Mouse (Mus musculus) CH12.LX (cell line): ENCODE measurements around the gene Zbtb7a. TPM values are rescaled to one million over a fixed set of nuclear protein-coding genes. Genes with fewer than 3 reads are reported as not detected.

Experiments
- DNase-seq: peaks from one replicate; pipeline ENCODE4 v3.0.0-alpha.2; 2013; ENCODE audit errors: extremely low read depth
- H3K27ac ChIP-seq: 2 replicates; pipeline ENCODE4 v1.5.1; 2012; ENCODE audit warnings: low read depth, mild to moderate bottlenecking, control low read depth, moderate library complexity; ENCODE audit not compliant: insufficient read depth
- H3K27me3 ChIP-seq: replicated peaks from 2 replicates; pipeline ENCODE3; 2012; ENCODE audit warnings: inconsistent platforms
- H3K36me3 ChIP-seq, 2 experiments: replicated peaks in 1 of 2; 2 replicates each; pipeline versions ENCODE3 to v1.6.1; 2012; ENCODE audit warnings: inconsistent platforms in 1 of 2, low read length in 1 of 2, mild to moderate bottlenecking in 1 of 2, mixed read lengths in 1 of 2, moderate library complexity in 1 of 2; ENCODE audit not compliant: control insufficient read depth in 1 of 2, insufficient read depth in 1 of 2
- H3K4me1 ChIP-seq, 2 experiments: 2 replicates each; pipeline ENCODE4 v1.6.1; 2012; ENCODE audit warnings: inconsistent platforms in 1 of 2, moderate library complexity in 1 of 2; ENCODE audit not compliant: insufficient read depth in 2 of 2, control insufficient read depth in 1 of 2
- H3K4me2 ChIP-seq: 2 replicates; pipeline ENCODE4 v1.6.1; 2012; ENCODE audit warnings: low read depth, mild to moderate bottlenecking, control low read depth; ENCODE audit not compliant: poor library complexity, insufficient read depth, severe bottlenecking
- H3K4me3 ChIP-seq, 3 experiments: fragments of 150-350 bp in 1 of 3; sonication (generic) in 1 of 3; replicated peaks in 1 of 3; 2 replicates each; pipeline versions ENCODE3 to v1.5.1; 2011 to 2012; ENCODE audit warnings: low read depth in 2 of 3, low read length in 2 of 3, mild to moderate bottlenecking in 2 of 3, moderate library complexity in 2 of 3, control low read depth in 1 of 3, improper control_type of control experiment in 1 of 3, inconsistent platforms in 1 of 3, mixed read lengths in 1 of 3; ENCODE audit not compliant: poor library complexity in 1 of 3
- H3K79me2 ChIP-seq: replicated peaks from 2 replicates; pipeline ENCODE4 v1.6.1; 2012; ENCODE audit warnings: mild to moderate bottlenecking, moderate library complexity; ENCODE audit not compliant: control insufficient read depth, poor library complexity, insufficient read depth, severe bottlenecking; ENCODE audit errors: extremely low read depth
- H3K9ac ChIP-seq: 2 replicates; pipeline ENCODE4 v1.6.1; 2012; ENCODE audit warnings: low read depth, mild to moderate bottlenecking, control low read depth, moderate library complexity; ENCODE audit not compliant: insufficient read depth
- H3K9me3 ChIP-seq: replicated peaks from 2 replicates; pipeline ENCODE3; 2012; ENCODE audit warnings: low read length, inconsistent platforms, mixed read lengths
- BHLHE40 ChIP-seq: IDR thresholded peaks from 2 replicates; pipeline ENCODE4 v1.6.1; 2011; ENCODE audit warnings: mild to moderate bottlenecking, low read depth, low read length, improper control_type of control experiment
- CHD2 ChIP-seq: IDR thresholded peaks from 2 replicates; pipeline ENCODE4 v1.6.1; 2011; ENCODE audit warnings: low read length, improper control_type of control experiment
- E2F4 ChIP-seq: IDR thresholded peaks from 2 replicates; pipeline ENCODE4 v1.6.1; 2011; ENCODE audit warnings: low read depth, low read length, improper control_type of control experiment; ENCODE audit not compliant: insufficient replicate concordance
- ELF1 ChIP-seq: IDR thresholded peaks from 2 replicates; pipeline ENCODE4 v1.6.1; 2014; ENCODE audit warnings: low read depth, mild to moderate bottlenecking, inconsistent platforms, low read length, improper control_type of control experiment
- EP300 ChIP-seq: IDR thresholded peaks from 2 replicates; pipeline ENCODE4 v1.6.1; 2011; ENCODE audit warnings: low read length, improper control_type of control experiment
- HCFC1 ChIP-seq: IDR thresholded peaks from 2 replicates; pipeline ENCODE4 v1.6.1; 2012; ENCODE audit warnings: low read depth, mild to moderate bottlenecking, inconsistent platforms, low read length, improper control_type of control experiment
- IRF4 ChIP-seq: IDR thresholded peaks from 2 replicates; pipeline ENCODE4 v1.6.1; 2014; ENCODE audit warnings: low read depth, mild to moderate bottlenecking, inconsistent platforms, low read length, improper control_type of control experiment
- JUN ChIP-seq: IDR thresholded peaks from 2 replicates; pipeline ENCODE4 v1.6.1; 2011; ENCODE audit warnings: low read depth, mild to moderate bottlenecking, low read length, improper control_type of control experiment, moderate library complexity; ENCODE audit not compliant: insufficient read depth
- JUND ChIP-seq: conservative IDR thresholded peaks from 2 replicates; pipeline ENCODE4 v1.6.1; 2011; ENCODE audit warnings: low read depth, low read length, improper control_type of control experiment
- KAT2A ChIP-seq: IDR thresholded peaks from 2 replicates; pipeline ENCODE4 v1.6.1; 2012; ENCODE audit warnings: low read length, improper control_type of control experiment, inconsistent platforms; ENCODE audit not compliant: insufficient replicate concordance
- MEF2A ChIP-seq: IDR thresholded peaks from 2 replicates; pipeline ENCODE4 v1.6.1; 2014; ENCODE audit warnings: low read depth, mild to moderate bottlenecking, inconsistent platforms, low read length, improper control_type of control experiment, borderline replicate concordance
- MXI1 ChIP-seq: IDR thresholded peaks from 2 replicates; pipeline ENCODE4 v1.6.1; 2011; ENCODE audit warnings: mild to moderate bottlenecking, low read depth, low read length, improper control_type of control experiment
- PAX5 ChIP-seq: IDR thresholded peaks from 2 replicates; pipeline ENCODE4 v1.6.1; 2012; ENCODE audit warnings: low read length, inconsistent platforms, mixed read lengths
- POLR2A ChIP-seq: IDR thresholded peaks from 2 replicates; pipeline ENCODE4 v1.6.1; 2011; ENCODE audit warnings: low read depth, mild to moderate bottlenecking, improper control_type of control experiment, low read length
- RAD21 ChIP-seq: IDR thresholded peaks from 2 replicates; pipeline ENCODE4 v1.6.1; 2011; ENCODE audit warnings: low read depth, mild to moderate bottlenecking, low read length, improper control_type of control experiment, moderate library complexity
- RCOR1 ChIP-seq: conservative IDR thresholded peaks from 2 replicates; pipeline ENCODE4 v1.6.1; 2012; ENCODE audit warnings: low read depth, mild to moderate bottlenecking, inconsistent platforms, low read length, improper control_type of control experiment
- SIN3A ChIP-seq: IDR thresholded peaks from 2 replicates; pipeline ENCODE4 v1.6.1; 2012; ENCODE audit warnings: low read length, improper control_type of control experiment, inconsistent platforms
- SMC3 ChIP-seq: IDR thresholded peaks from 2 replicates; pipeline ENCODE4 v1.6.1; 2011; ENCODE audit warnings: low read depth, low read length, improper control_type of control experiment
- TBP ChIP-seq: conservative IDR thresholded peaks from 2 replicates; pipeline ENCODE4 v1.6.1; 2011; ENCODE audit warnings: low read depth, low read length, improper control_type of control experiment
- UBTF ChIP-seq: IDR thresholded peaks from 2 replicates; pipeline ENCODE4 v1.6.1; 2012; ENCODE audit warnings: low read depth, mild to moderate bottlenecking, inconsistent platforms, low read length, improper control_type of control experiment, moderate library complexity
- USF1 ChIP-seq: IDR thresholded peaks from 2 replicates; pipeline ENCODE4 v1.6.1; 2014; ENCODE audit warnings: low read depth, mild to moderate bottlenecking, inconsistent platforms, low read length, improper control_type of control experiment
- USF2 ChIP-seq: conservative IDR thresholded peaks from 2 replicates; pipeline ENCODE4 v1.6.1; 2011; ENCODE audit warnings: low read depth, low read length, improper control_type of control experiment
- ZC3H11A ChIP-seq: IDR thresholded peaks from 2 replicates; pipeline ENCODE4 v1.6.1; 2012; ENCODE audit warnings: low read depth, mild to moderate bottlenecking, inconsistent platforms, low read length, improper control_type of control experiment
- ZKSCAN1 ChIP-seq: IDR thresholded peaks from 2 replicates; pipeline ENCODE4 v1.6.1; 2012; ENCODE audit warnings: low read depth, inconsistent platforms, low read length, improper control_type of control experiment, borderline replicate concordance
- ZMIZ1 ChIP-seq: IDR thresholded peaks from 2 replicates; pipeline ENCODE4 v1.6.1; 2012; ENCODE audit warnings: low read depth, mild to moderate bottlenecking, inconsistent platforms, low read length, improper control_type of control experiment
- ZNF384 ChIP-seq: IDR thresholded peaks from 2 replicates; pipeline ENCODE4 v1.6.1; 2012; ENCODE audit warnings: low read depth, low read length, improper control_type of control experiment, inconsistent platforms
- dilution Hi-C: fragments of 300-500 bp; cut with MboI; formaldehyde crosslinking; loops from 2 replicates; pipeline ENCODE4 v1.14.3; 2020; ENCODE audit warnings: low sequenced_read_pairs; ENCODE audit not compliant: extremely low pct_unique_long_range_greater_than_20kb, extremely low pct_ligation_motif_present
- in situ Hi-C: fragments of 300-500 bp; cut with MboI; formaldehyde crosslinking; loops from 3 replicates; pipeline ENCODE4 v1.14.3; 2019; ENCODE audit warnings: low sequenced_read_pairs, low pct_ligation_motif_present, low pct_unique_long_range_greater_than_20kb, mixed read lengths
- polyA plus RNA-seq: library from polyadenylated mRNA; unstranded; fragments of >175 nt; gene quantifications from 2 replicates; pipeline ENCODE4 v1.2.1, GENCODE M21; 2012; ENCODE audit warnings: low read depth; ENCODE audit not compliant: insufficient read length
- total RNA-seq, 2 experiments: library from RNA; depleted of rRNA; stranded (reverse); fragments of 300-350 nt in 1 of 2; fragments of >200 nt in 1 of 2; gene quantifications; 2 replicates each; pipeline ENCODE4 v1.2.3; 2012 to 2014

Zbtb7a gene
- total and polyA plus RNA-seq, 3 experiments = 3.0 to 21.3 (median 18.2) TPM

GRCm38 (mm10) chr10:81193991-81194774, 59.2 kb downstream of the Zbtb7a start (continued):
- TF ChIP-seq JUN (no peak), UBTF (peak; percentile 74; the same call in 1 of the 2 replicates), ELF1 (peak; percentile 66), ZKSCAN1 (no peak), BHLHE40 (peak; percentile 49), USF2 (no peak), USF1 (no peak), TBP (peak; percentile 74)

- in situ Hi-C loops = loop anchor here (5.0 to 10.0 kb wide), 2 partner anchors 92 to 160 kb away; partner anchors contain the start of genes Hmg20b and Mfsd12
- peaks cover 8 to 14% of the 10 kb centered on the region in 2 experiments for H3K36me3 ChIP-seq
- no peaks in the 10 kb centered on the region for H3K79me2 ChIP-seq
- 0 out of 2 replicates have a peak overlapping the region, but pooled peaks have one; percentile 4 for H3K27ac ChIP-seq
- no peak for DNase-seq
- no peaks in the 10 kb centered on the region for H3K9me3 ChIP-seq
- peak overlapping the region; percentile 87; the same call in 1 of the 2 replicates for H3K4me2 ChIP-seq
- dilution Hi-C loops = no loop called here
- peaks cover 5% of the 10 kb centered on the region for H3K27me3 ChIP-seq
- H3K4me1 ChIP-seq = peaks cover 31 to 62% of the 10 kb centered on the region in 2 experiments
- H3K4me3 ChIP-seq = peak overlapping the region in 2 of 3 experiments; percentile 3 to 33
- TF ChIP-seq BHLHE40 (0 out of 2 replicates have a peak, but pooled peaks have one; percentile 3), PAX5 (no peak)
- TF ChIP-seq, all 38 proteins: peak for 1
- H3K9ac ChIP-seq = no peak overlapping the region
Observed at GRCm38 (mm10) chr10:81195300-81195699, 60.3 kb downstream of the Zbtb7a start.

DNA sequence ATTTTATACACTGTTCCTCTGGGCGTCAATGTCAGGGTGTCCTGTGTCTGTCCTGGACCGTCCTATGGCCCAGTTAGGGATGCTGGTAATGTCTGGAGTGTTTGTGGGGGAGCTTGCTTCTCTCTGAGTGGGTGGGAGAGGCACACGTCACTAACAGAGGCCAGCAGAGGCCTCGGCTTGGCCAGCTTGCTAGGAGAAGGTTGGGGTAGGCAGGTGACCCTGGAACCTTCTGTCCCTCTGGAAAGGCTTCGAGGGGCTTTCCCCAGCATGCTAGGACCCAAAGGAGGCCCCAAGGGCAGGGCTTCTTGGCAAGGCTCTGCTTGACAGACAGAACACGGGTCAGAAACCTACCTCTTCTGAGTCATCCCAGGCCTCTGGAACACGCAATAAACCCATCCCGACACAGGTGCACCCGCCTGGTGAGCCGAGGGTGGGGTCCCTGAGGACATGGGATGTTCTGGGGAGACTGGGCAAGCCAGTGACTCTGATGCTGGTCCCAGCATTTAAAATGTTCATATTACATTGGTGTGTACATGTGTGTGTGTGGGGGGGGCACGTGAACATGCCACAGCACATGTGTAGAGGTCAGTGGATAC, 61.5 kb downstream of the Zbtb7a start:
- Histone ChIP-seq H3K9me3 (no peaks in the 10 kb centered on the region), H3K27ac (no peak overlapping the region), H3K79me2 (no peaks in the 10 kb centered on the region), H3K9ac (no peak overlapping the region), H3K27me3 (peaks cover 5% of the 10 kb centered on the region), H3K4me2 (no peak overlapping the region), H3K36me3 (peaks cover 0 to 2% of the 10 kb centered on the region in 2 experiments), H3K4me3 (no peak overlapping the region), H3K4me1 (peaks cover 31 to 54% of the 10 kb centered on the region in 2 experiments)
- dilution Hi-C loops (no loop called here), in situ Hi-C loops (loop anchor here (5.0 to 10.0 kb wide), 2 partner anchors 91 to 158 kb away; partner anchors contain the start of genes Hmg20b and Mfsd12)
- no peak for DNase-seq
- TF ChIP-seq CHD2 (no peak), ELF1 (no peak), ZMIZ1 (no peak), POLR2A (no peak), USF2 (no peak), MXI1 (no peak), SIN3A (no peak), SMC3 (no peak), E2F4 (no peak), ZNF384 (no peak), EP300 (peak; percentile 36; the same call in 1 of the 2 replicates), TBP (no peak), JUND (no peak), RAD21 (no peak), KAT2A (no peak), USF1 (no peak), PAX5 (no peak), ZKSCAN1 (no peak), IRF4 (peak; percentile 43; the same call in 1 of the 2 replicates), ZC3H11A (no peak), MEF2A (no peak), HCFC1 (no peak), JUN (0 out of 2 replicates have a peak, but pooled peaks have one; percentile 4), RCOR1 (no peak)
